Mouse (Mus musculus): Measurements from ENCODE around the gene Gimap8.

Gimap8 gene

GRCm38 (mm10) chr6:48638553-48638952 is 8.5 kb upstream of the Gimap8 start:
- no peak for DNase-seq

- peak; percentile 71 for DNase-seq
Observed at GRCm38 (mm10) chr6:48641391-48641790, 5.6 kb upstream of the Gimap8 start.

GRCm38 (mm10) chr6:48642764-48643292 is 4.2 kb upstream of the Gimap8 start:
- peak; percentile 84 for DNase-seq

GRCm38 (mm10) chr6:48645660-48646308 is 1.2 kb upstream of the Gimap8 start:
- DNase-seq = peak; percentile 96

- peak; percentile 72 for DNase-seq
Observed at GRCm38 (mm10) chr6:48646309-48646690, 734 bp upstream of the Gimap8 start.

GRCm38 (mm10) chr6:48647611-48648010 is 577 bp downstream of the Gimap8 start:
- peak; percentile 85 for DNase-seq

- DNase-seq = peak; percentile 84
Observed at GRCm38 (mm10) chr6:48648779-48649178, 1.7 kb downstream of the Gimap8 start.

- peak; percentile 75 for DNase-seq
Observed at GRCm38 (mm10) chr6:48650041-48650440, 3.0 kb downstream of the Gimap8 start.

- peak; percentile 73 for DNase-seq
Observed at GRCm38 (mm10) chr6:48658721-48659120, 11.7 kb downstream of the Gimap8 start.

- DNase-seq = no peak
Observed at GRCm38 (mm10) chr6:48664750-48665149, 17.7 kb downstream of the Gimap8 start.

GRCm38 (mm10) chr6:48665471-48665870 is 18.4 kb downstream of the Gimap8 start:
- peak; percentile 85 for DNase-seq

GRCm38 (mm10) chr6:48666159-48666586 is 19.1 kb downstream of the Gimap8 start:
- peak; percentile 77 for DNase-seq

- peak; percentile 71 for DNase-seq
Observed at GRCm38 (mm10) chr6:48668022-48668421, 21.0 kb downstream of the Gimap8 start.

GRCm38 (mm10) chr6:48669446-48669969 is 22.5 kb downstream of the Gimap8 start:
- DNase-seq = peak; percentile 71

- DNase-seq = peak; percentile 75
Observed at GRCm38 (mm10) chr6:48674291-48675058, 27.4 kb downstream of the Gimap8 start.

- DNase-seq = no peak
Observed at GRCm38 (mm10) chr6:48675400-48675930, 28.4 kb downstream of the Gimap8 start.

- DNase-seq = peak; percentile 95
Observed at GRCm38 (mm10) chr6:48675931-48676859, 29.2 kb downstream of the Gimap8 start, which contains the start of gene Gimap9. TSS of gene Gimap9 (plus strand) at chr6:48676129.

- DNase-seq = peak; percentile 83
Observed at GRCm38 (mm10) chr6:48676860-48677415, 29.9 kb downstream of the Gimap8 start.

- DNase-seq = peak; percentile 84
Observed at GRCm38 (mm10) chr6:48677492-48678345, 30.7 kb downstream of the Gimap8 start.

GRCm38 (mm10) chr6:48678391-48678790 is 31.4 kb downstream of the Gimap8 start:
- DNase-seq = peak; percentile 77

- DNase-seq = peak; percentile 66
Observed at GRCm38 (mm10) chr6:48679701-48680100, 32.7 kb downstream of the Gimap8 start.
